Mouse (Mus musculus): ENCODE results near the gene Ramac. TPM values are rescaled to one million over a fixed set of nuclear protein-coding genes. Genes with fewer than 3 reads are reported as not detected.

The Ramac gene
- polyA plus RNA-seq (2012; ENCODE audit: insufficient read depth, low replicate concordance), result 2.4 and 17.2 TPM in 2 replicates

GRCm38 (mm10) chr7:81762180-81763109 lies at the start of gene Ramac:
TSS of gene Ramac (plus strand) at chr7:81762925.
- no peaks in the 10 kb centered on the region for H3K27me3 ChIP-seq (replicated peaks)
- peak; percentile 53; the same call in 1 of the 2 replicates for TF ChIP-seq FLI1 (IDR thresholded peaks at IDR 0.05; ENCODE audit: low read length)
- TF ChIP-seq GATA1 (IDR thresholded peaks at IDR 0.05; ENCODE audit: borderline replicate concordance, low read length), result no peak
- peak within 1 kb of the TSS; percentile 99 for H3K4me3 ChIP-seq (replicated peaks)

GRCm38 (mm10) chr7:81718657-81719056 lies 44.1 kb upstream of the Ramac start:
- peaks cover 60% of the 10 kb centered on the region for H3K4me1 ChIP-seq
- no peak for TF ChIP-seq GATA1 (IDR thresholded peaks at IDR 0.05; ENCODE audit: borderline replicate concordance, low read length)
- TF ChIP-seq FLI1 (IDR thresholded peaks at IDR 0.05; ENCODE audit: low read length), result no peak
- peaks cover 3% of the 10 kb centered on the region for H3K27me3 ChIP-seq (replicated peaks)
- H3K4me3 ChIP-seq (replicated peaks), result no peak overlapping the region
- no peaks in the 10 kb centered on the region for H3K36me3 ChIP-seq (replicated peaks; ENCODE audit: low read length)
- H3K9me3 ChIP-seq, result no peaks in the 10 kb centered on the region

More at GRCm38 (mm10) chr7:81762180-81763109, at the start of gene Ramac:
- Histone ChIP-seq H3K36me3 (replicated peaks; ENCODE audit: low read length) (peaks cover 5% of the 10 kb centered on the region), H3K4me1 (peaks cover 40% of the 10 kb centered on the region), H3K9me3 (no peaks in the 10 kb centered on the region)

DNA sequence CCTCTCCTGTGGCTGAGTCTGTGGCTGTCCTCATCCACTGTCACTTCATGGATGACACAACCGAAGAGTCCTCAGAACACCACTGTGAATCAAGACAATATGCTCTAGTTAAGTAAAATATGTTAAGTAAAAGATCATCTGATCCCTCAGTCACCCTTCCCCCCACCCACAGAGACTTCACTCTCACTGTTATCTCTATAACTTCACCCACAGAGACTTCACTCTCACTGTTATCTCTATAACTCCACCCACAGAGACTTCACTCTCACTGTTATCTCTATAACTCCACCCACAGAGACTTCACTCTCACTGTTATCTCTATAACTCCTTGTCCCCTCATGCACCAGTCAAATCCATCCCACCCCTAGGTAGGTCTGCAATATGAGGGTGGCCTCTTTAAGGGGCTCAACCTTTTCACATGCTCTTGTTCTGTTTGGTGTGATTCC lies 43.5 kb upstream of the Ramac start:
- Histone ChIP-seq H3K4me1 (peaks cover 61% of the 10 kb centered on the region), H3K36me3 (replicated peaks; ENCODE audit: low read length) (no peaks in the 10 kb centered on the region), H3K27me3 (replicated peaks) (peaks cover 3% of the 10 kb centered on the region), H3K4me3 (replicated peaks) (peak overlapping the region; percentile 66), H3K9me3 (no peaks in the 10 kb centered on the region)
- no peak for TF ChIP-seq GATA1 (IDR thresholded peaks at IDR 0.05; ENCODE audit: borderline replicate concordance, low read length)
- no peak for TF ChIP-seq FLI1 (IDR thresholded peaks at IDR 0.05; ENCODE audit: low read length)

- no peaks in the 10 kb centered on the region for H3K27me3 ChIP-seq (replicated peaks)
- no peak overlapping the region for H3K4me3 ChIP-seq (replicated peaks)
- TF ChIP-seq FLI1 (IDR thresholded peaks at IDR 0.05; ENCODE audit: low read length) (no peak), GATA1 (IDR thresholded peaks at IDR 0.05; ENCODE audit: borderline replicate concordance, low read length) (no peak)
- H3K9me3 ChIP-seq, result no peaks in the 10 kb centered on the region
- no peaks in the 10 kb centered on the region for H3K36me3 ChIP-seq (replicated peaks; ENCODE audit: low read length)
- peaks cover 69% of the 10 kb centered on the region for H3K4me1 ChIP-seq
These were observed 41.5 kb upstream of the Ramac start for GRCm38 (mm10) chr7:81721271-81721670.

DNA sequence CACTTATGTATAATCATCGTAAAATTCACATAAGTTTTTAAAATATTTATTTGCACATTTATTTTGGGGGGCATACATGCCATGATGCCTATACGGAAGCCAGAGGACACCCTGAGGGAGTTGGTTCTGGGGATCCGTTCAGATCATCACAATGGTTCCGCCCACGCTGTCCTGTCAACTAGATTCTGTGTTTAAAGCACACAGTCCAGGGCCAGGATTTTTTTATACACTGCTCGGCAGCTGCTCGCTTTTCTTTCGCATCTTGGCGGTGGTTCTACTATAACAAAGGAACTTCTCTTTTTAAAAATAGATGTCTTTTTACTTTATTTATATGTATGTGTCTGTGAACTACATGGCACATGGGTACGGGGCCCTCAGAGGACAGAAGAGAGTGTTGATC lies 38.9 kb upstream of the Ramac start:
- Histone ChIP-seq H3K4me1 (peaks cover 79% of the 10 kb centered on the region), H3K9me3 (no peaks in the 10 kb centered on the region), H3K36me3 (replicated peaks; ENCODE audit: low read length) (no peaks in the 10 kb centered on the region), H3K4me3 (replicated peaks) (no peak overlapping the region), H3K27me3 (replicated peaks) (no peaks in the 10 kb centered on the region)
- TF ChIP-seq GATA1 (IDR thresholded peaks at IDR 0.05; ENCODE audit: borderline replicate concordance, low read length) (no peak), FLI1 (IDR thresholded peaks at IDR 0.05; ENCODE audit: low read length) (no peak)

GRCm38 (mm10) chr7:81725986-81726727 lies 36.6 kb upstream of the Ramac start:
- Histone ChIP-seq H3K4me1 (peaks cover 78% of the 10 kb centered on the region), H3K36me3 (replicated peaks; ENCODE audit: low read length) (no peaks in the 10 kb centered on the region), H3K27me3 (replicated peaks) (no peaks in the 10 kb centered on the region), H3K4me3 (replicated peaks) (peak overlapping the region; percentile 88), H3K9me3 (no peaks in the 10 kb centered on the region)
- TF ChIP-seq GATA1 (IDR thresholded peaks at IDR 0.05; ENCODE audit: borderline replicate concordance, low read length) (no peak), FLI1 (IDR thresholded peaks at IDR 0.05; ENCODE audit: low read length) (no peak)

DNA sequence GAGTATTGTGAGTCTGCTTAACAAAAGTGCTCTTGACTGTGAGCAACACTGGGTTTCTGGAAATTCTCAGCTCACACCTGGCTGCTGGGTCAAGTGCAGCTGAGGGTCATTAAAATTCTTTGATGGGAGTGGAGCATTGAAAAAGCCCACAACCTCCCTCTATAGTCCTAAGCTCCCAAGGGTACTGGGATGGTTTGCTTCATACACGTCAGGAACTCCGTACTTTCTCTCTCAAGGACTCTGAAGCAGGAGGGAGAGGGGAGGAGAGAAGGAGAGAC lies 36.1 kb upstream of the Ramac start:
- Histone ChIP-seq H3K4me3 (replicated peaks) (peak overlapping the region; percentile 88), H3K9me3 (no peaks in the 10 kb centered on the region), H3K36me3 (replicated peaks; ENCODE audit: low read length) (no peaks in the 10 kb centered on the region), H3K27me3 (replicated peaks) (no peaks in the 10 kb centered on the region), H3K4me1 (peaks cover 73% of the 10 kb centered on the region)
- TF ChIP-seq FLI1 (IDR thresholded peaks at IDR 0.05; ENCODE audit: low read length) (no peak), GATA1 (IDR thresholded peaks at IDR 0.05; ENCODE audit: borderline replicate concordance, low read length) (no peak)

- TF ChIP-seq FLI1 (IDR thresholded peaks at IDR 0.05; ENCODE audit: low read length), result no peak
- TF ChIP-seq GATA1 (IDR thresholded peaks at IDR 0.05; ENCODE audit: borderline replicate concordance, low read length), result no peak
- no peak overlapping the region for H3K4me3 ChIP-seq (replicated peaks)
- peaks cover 62% of the 10 kb centered on the region for H3K4me1 ChIP-seq
- H3K36me3 ChIP-seq (replicated peaks; ENCODE audit: low read length), result no peaks in the 10 kb centered on the region
- H3K27me3 ChIP-seq (replicated peaks), result no peaks in the 10 kb centered on the region
- H3K9me3 ChIP-seq, result no peaks in the 10 kb centered on the region
These were observed 35.0 kb upstream of the Ramac start for GRCm38 (mm10) chr7:81727716-81728115.

DNA sequence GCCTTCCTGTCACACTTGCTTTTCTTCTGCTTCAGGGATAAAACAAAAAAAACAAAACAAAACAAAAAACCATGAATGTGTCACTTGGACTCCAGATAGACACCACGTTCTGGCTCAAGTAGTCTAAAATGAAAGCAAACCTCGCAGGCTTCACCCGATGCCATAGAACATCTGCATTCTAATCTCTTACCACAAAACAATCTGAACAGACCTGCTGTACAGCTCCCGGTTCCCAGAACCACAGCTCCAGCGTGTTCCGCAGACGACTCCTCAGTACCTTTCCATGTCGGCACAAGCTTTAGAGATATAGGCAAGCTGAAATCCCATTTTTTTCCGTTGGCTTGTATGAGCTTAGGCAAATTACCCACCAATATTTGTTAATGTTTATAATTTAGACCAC lies 32.9 kb upstream of the Ramac start:
- Histone ChIP-seq H3K4me3 (replicated peaks) (no peak overlapping the region), H3K36me3 (replicated peaks; ENCODE audit: low read length) (no peaks in the 10 kb centered on the region), H3K4me1 (peaks cover 51% of the 10 kb centered on the region), H3K9me3 (no peaks in the 10 kb centered on the region), H3K27me3 (replicated peaks) (no peaks in the 10 kb centered on the region)
- TF ChIP-seq FLI1 (IDR thresholded peaks at IDR 0.05; ENCODE audit: low read length) (no peak), GATA1 (IDR thresholded peaks at IDR 0.05; ENCODE audit: borderline replicate concordance, low read length) (no peak)
